Mouse (Mus musculus) thymus, adult 18-20 months (tissue): ENCODE measurements around the gene Cacybp.

ENCODE experiments used
- DNase-seq, 2 experiments: peaks; one replicate each; pipeline ENCODE4 v3.0.0; 2022; ENCODE audit warnings: mixed read lengths in 2 of 2

Gene Cacybp

GRCm38 (mm10) chr1:160212123-160212691 lies 468 bp downstream of the Cacybp start:
- DNase-seq = no peak

DNA sequence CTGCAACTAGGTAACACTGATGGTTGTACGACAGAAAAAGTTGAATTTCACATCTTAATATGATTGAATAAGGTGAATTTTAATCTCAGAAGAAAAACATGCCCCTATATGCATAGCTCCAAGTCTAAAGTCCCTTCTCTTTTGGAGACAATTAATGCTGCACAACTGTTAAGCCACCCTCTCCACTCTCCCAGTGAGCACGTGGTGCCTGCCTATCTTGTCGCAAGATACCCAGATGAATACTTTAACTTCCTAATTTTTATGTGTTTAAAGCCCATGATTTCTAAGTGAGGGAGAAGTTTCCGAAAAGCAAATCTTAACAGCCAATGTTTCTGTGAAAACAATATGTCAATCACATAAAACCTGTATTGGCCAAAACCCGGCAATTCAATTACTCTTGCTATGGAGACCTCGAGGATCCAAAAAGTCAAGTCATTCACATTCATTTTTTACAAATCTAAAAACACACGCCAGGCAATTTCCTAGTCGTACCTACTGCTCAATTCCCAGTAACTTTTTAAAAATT lies 1.0 kb downstream of the Cacybp start:
- no peak for DNase-seq

GRCm38 (mm10) chr1:160210566-160210965 lies 2.1 kb downstream of the Cacybp start:
- no peak for DNase-seq

DNA sequence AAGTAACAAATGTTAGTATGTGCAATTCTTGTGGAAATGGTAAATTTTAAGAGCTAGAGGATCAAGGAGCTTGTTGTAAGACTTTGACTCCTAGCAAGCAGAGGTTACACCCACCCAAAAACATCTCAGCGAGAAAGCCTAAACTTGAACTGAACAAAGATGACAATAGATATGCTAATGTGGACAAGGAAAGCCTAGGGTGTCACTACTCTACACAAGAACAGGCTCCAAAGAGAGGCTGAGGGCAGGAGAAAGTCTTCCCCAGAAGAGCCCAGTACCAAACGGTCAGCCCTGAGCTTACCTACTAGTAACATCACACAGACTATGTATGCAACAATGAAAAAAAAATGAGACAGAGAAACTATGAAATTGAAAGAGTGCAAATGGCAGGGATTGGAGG lies 2.8 kb downstream of the Cacybp start:
- DNase-seq = no peak

DNA sequence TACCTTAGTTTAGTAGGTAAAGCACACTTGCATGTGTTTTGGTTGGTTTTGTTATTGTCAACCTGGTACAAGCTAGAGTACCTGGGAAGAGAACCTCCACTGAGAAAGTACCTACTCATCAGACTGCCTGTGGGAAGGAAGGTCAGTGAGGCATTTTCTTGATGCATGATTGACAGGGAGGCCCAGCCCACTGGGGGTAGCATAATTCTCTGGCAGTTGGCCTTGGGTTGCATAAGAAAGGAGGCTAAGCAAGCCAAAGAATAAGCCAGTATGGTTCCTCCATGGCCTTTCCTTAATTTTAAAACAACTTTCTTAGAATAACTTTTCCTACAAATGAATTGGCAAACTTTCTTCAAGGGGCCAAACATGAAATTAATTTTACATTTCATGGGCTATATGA lies 7.2 kb downstream of the Cacybp start:
- no peak for DNase-seq

- DNase-seq = no peak
These were observed 17.4 kb downstream of the Cacybp start for GRCm38 (mm10) chr1:160195337-160195663.

GRCm38 (mm10) chr1:160194529-160195336 lies 17.9 kb downstream of the Cacybp start, which contains the start of gene Mrps14:
Mrps14 (plus strand) TSS chr1:160195215.
- DNase-seq = peak; percentile 96 to 98

GRCm38 (mm10) chr1:160184506-160184905 lies 28.2 kb downstream of the Cacybp start:
- no peak for DNase-seq

GRCm38 (mm10) chr1:160181216-160181615 lies 31.5 kb downstream of the Cacybp start:
- DNase-seq = no peak

GRCm38 (mm10) chr1:160176903-160177302 lies 35.8 kb downstream of the Cacybp start:
- DNase-seq = no peak

DNA sequence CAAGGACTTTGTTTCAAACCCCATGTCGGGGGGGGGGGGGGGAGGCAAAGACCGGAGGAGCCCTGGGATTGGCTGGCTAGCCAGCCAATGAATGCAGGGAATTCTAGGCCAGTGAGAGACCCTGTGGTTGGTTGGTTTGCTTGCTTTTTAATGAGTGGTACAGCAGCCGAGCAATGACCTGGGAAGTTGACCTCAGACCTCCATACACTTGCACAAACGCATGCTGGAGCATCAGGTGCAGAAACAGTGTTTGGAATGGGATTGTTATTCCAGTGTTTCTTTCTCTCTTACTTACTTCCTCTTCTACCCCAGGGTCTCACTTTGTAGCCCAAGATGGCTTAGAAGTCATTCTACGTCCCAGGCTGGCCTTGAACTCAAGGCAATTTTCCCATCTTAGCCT lies 46.1 kb downstream of the Cacybp start:
- DNase-seq = no peak

GRCm38 (mm10) chr1:160158190-160158589 lies 54.5 kb downstream of the Cacybp start:
- no peak for DNase-seq

DNA sequence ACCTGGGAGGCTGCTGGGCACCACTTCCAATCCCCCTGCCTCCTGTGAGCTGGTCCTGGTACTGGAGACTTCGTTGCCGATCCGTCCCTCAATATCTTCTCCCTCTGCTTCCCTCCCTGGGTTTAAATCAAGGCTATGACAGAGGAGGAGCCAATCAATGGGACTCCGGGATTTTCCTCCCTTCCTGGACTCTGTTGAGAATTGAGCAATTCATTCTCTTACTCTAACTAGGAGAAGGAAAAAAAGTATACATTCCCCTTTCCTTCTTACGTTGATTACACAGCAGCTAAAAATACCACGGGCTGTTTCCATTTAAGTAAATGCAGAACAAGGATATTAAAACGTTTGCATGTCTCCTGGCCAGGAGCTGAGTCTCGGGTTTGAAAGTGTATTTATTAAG lies 59.2 kb downstream of the Cacybp start, which contains the start of gene Tnn:
Gene Tnn, minus strand, starts transcription at position 101 of the 400 bp plus-strand sequence.
- DNase-seq = no peak
